Mouse (Mus musculus) embryo, embryonic 9.5 days (tissue): ENCODE results near the gene Sowahb.

Experiments used
- DNase-seq: peaks from one replicate; pipeline ENCODE4 v3.0.0-alpha.2; 2017; ENCODE audit errors: extremely low spot score

The Sowahb gene

DNA sequence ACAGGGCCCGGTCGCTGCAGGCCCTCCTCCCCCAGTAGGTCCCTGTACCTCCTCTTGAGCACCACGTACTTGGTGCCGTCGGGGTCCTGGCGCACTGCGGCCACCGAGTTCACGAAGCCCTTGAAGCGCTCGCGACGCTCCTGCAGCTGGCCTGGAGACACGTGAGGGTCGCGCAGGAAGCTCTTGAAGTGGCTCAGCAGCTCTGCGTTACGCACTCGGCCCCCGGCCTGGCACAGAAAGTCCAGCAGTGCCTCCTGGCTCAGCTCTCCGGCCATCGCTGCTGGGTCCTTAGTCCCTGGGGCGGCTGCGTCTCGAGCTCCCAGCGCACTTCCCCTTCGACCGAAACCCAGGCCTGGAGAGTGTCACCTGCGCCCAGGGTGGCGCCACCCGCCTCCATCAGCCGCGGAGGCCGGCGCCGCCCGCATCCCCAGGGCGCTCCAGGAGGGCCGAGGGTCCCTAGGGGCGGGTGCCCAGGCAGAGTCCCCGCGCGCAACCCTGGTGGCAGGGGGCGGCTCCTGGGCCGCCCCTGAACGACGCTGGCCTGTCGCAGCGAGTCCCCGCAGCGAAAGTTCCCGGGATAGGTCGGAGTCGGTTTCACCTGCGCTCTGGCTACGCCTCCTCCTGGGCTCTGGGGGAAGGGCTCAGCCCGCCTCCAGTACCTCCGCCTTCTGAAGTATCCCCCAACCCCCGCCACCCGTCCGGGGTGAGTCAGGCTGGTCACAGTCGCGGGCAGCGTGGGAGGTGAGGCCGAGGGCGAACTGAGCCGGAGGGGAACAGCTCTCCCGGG lies at the start of gene Sowahb:
Sowahb (minus strand) TSS at position 439 of the 787 bp plus-strand sequence.
- peak; percentile 65 for DNase-seq

DNA sequence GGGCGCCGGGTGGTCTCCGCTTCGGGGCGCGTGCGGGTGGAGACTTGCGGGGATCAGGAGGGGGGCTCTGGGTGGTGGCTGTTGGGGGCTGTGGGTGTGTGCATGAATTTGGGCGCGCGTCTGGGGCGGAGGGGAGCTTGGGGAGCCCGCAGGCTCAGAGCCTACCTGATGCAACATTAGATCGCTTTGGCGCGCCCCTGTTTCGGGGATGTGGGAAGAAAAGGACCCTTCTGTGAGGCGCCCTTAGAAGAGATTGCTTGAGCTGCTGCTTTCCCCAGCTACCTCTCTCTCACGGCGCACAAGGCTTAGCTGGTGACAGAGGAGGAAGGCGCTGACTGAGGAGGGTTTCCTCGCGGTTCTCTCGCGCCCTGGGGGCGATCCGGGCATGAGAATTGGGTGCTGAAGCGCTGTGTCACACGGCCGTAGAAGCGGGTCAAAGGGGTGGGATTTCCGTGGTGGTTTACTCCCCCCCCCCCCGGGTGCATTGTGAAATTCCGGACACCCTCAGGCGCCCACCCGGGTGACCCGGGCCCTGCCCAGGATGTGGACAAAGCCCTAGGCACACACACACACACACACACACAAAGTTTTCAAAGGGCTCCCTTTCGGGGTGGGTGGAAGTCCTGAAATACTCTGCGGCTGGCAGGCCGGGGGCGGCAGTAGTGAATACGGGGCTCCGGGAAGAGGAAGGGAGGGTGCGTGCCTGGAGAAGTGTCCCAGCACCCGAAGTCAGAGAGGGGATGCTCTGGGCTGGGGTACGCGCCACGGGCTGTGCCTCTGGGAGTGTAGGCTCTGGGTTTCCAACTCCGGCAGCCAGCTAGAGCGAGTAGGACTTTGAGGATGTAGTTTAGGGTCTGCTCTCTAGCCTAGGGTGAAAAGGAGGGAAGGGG lies 49.1 kb upstream of the Sowahb start:
- peak; percentile 70 for DNase-seq

DNA sequence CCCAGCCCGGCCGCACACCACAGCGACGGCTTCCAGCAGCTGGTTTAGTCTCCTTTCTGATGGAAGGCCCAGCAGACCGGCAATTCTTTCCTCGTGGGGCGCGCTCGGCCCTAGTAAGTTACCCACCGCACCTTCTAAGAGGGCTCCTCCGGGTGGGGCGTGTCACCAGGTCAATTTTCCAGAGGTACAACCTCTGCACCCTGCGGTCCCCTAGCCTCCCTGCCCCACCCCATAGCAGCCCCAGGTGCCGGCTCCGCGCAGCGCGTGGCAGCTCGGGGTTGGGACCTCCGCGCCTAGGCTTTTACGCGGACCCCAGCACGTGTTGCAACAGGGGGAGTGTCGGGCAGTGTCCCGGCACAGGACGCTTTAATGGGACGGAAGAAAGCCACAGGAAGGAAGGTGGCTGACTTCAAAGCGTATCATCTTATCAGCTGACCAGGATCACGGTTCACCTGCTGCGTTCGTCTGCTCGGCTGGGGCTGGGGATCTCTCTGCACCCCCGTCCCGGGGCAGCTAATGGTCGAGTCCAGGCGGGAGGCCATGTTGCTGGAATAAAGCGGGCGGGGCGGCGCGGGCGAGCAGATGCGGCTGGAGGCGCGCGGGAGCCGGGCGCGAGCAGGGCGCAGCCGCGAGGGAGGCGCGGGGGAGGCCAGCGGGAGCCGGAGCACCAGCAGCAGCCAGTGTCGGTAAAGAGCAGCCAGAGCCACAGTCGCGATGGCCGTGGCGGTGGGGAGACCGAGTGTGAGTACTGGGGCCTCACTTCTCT lies 48.2 kb upstream of the Sowahb start, which contains the start of gene Sept11:
Sept11 (plus strand) TSS at position 581 of the 766 bp plus-strand sequence.
- peak; percentile 97 for DNase-seq

DNA sequence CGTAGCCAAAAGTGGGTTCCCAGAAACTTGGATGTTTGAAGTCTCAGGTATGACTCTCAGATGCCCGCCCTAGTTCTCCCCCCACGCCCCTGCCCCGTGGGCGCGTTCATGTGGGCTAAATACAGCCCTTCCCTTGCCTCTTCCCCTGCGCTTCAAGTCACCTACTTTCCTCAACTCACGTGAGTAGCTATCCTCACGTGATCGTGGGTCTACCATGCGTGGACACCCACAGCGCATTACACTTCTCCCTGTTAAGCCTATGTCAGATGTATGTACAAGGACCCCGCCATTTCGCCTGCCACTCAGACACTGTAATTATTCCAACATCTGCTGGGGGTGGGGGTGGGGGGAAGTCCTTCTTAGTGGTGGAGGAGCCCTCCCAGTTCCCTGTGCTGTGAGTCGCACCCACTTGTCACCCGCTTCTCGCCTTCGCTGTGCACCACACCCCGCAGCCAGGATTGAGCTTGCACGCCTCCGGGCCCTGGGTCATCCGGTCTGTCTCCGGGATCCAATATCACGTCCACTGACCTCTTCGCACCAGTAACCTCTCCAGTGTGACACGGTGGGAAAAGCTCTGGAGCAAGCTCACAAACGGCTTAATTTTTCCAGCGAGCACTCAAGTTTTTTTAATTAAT lies 47.4 kb upstream of the Sowahb start:
- peak; percentile 24 for DNase-seq

DNA sequence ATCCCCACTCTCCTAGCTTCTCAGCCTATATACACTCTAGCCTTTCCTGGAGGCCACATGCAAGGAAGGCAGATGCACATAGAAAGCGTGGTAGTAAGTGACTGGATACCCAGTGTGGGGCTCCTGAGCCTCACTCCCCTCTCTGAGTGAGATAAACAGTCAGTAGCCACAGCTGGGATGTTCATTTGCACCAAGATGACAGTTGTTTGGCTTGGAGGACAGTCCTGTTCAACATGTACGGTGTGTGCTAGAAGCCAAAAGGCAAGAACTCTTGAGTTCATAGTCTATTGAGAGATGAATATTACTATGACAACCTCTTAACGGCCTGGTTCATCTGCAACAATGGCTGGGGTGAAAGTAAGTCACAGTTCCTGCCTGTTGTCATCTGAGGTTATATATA lies 46.4 kb upstream of the Sowahb start:
- DNase-seq = no peak

DNA sequence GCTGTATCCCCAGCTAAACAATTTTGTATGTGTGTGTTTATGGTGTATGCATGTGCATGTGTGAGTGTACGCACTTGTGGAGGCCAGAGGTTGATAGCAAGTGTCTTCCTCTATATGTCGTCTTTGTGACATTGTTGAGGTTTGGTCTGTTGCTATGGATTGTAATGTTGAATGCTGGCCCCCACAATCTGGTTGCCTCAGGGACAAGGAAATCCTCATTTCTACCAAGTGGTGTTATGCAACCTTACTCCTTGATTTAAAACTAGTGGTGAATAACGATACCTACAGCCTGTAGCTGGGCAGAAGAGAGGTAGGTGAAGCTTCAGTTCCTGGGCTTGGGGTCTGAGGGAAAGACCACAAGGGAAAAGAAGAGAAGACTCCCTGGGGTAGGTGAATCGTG lies 41.1 kb upstream of the Sowahb start:
- DNase-seq = no peak

DNA sequence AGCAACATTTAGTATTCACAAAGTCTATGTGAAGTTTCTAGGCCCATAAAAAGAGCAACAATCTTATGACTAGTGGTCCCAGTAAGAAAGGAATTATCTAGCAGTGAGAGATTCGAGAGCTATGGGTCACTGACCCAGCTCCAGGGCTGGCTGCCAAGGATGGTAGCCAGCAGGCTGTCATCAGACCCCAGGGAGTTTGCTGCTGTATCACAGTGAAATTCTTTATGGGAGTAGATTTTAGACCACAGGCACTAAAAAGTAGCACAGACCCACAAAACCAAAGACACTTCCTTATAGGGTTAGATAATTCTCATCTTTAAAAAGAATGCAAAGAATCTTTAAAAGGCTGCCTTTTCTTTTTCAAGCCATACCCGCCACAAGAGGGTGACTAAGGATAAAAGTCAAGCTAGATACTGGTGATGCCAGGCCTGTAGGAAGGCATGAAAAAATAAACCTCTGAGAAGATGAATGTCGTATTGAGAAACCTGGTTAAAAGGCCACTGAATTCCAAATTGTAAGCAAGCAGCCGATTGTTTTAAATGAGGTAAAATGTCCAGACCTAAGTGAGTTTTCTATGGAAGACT lies 40.3 kb upstream of the Sowahb start:
- no peak for DNase-seq

DNA sequence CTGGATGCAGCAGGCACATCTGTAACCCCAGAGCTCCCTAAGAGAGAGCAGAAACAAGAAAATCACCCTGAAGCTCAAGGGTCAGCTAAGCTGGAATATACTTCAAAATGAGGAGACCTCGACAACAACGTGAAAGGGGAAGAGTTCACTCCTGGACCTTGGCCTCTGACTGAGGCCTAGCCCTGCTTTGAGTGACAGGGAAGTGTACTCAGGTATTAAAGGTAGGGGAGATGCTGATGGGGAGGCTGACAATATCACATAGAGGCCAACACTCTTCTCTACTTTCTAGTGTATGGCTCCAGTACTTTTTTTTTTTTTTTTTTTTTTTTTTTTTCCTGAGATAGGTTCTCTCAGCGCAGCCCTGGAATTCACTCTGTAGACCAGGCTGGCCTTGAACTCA lies 34.8 kb upstream of the Sowahb start:
- DNase-seq = no peak

DNA sequence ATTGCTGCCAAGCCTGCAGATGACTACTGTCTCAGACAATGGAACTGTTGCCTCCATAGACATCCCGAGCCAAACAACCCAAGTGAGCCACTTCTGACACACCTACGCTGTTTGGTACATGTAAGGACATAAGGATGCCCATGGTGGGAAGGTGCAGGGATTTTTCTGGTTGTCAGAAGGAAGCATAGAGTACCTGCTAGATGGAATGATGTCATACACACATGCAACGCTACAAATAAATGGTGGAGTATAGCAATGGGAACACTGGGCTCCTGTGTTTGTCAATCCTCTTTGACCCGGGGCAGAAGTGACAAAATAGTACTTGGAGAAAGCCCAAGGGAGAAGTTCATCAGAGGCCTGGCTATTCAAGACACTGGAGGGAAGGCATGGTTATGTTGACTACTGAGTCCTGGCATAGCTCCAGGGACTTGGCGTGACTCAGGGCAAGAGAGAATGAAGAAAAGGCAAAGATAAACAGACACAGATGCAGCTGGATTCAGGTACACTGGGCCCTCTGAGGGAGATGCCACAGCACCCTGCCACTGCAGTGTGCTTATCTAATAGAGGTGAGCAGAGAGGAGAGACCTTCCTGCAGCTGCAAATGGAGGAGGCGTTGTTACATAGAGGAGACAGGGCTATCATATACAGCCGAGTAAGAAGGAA lies 33.0 kb upstream of the Sowahb start:
- DNase-seq = no peak

DNA sequence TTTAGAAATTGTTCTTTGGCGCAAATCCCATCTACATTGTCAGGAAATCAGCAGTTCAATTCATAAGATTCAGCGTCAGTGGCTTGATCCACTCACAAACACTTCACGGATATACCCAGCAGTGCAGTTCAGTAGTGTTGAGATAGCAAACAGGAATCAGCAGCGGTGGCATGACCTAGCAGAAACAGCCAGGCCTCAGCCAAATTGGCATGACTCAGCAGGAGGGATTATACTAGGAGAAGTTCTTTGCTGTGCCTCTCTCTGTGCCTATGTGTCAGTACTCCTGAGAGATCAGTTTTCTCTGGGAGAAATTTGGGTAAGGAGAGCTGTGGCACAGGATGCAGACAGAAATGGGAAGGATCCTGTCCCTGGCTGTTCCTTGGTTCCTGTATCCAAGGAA lies 16.0 kb upstream of the Sowahb start:
- DNase-seq = no peak

DNA sequence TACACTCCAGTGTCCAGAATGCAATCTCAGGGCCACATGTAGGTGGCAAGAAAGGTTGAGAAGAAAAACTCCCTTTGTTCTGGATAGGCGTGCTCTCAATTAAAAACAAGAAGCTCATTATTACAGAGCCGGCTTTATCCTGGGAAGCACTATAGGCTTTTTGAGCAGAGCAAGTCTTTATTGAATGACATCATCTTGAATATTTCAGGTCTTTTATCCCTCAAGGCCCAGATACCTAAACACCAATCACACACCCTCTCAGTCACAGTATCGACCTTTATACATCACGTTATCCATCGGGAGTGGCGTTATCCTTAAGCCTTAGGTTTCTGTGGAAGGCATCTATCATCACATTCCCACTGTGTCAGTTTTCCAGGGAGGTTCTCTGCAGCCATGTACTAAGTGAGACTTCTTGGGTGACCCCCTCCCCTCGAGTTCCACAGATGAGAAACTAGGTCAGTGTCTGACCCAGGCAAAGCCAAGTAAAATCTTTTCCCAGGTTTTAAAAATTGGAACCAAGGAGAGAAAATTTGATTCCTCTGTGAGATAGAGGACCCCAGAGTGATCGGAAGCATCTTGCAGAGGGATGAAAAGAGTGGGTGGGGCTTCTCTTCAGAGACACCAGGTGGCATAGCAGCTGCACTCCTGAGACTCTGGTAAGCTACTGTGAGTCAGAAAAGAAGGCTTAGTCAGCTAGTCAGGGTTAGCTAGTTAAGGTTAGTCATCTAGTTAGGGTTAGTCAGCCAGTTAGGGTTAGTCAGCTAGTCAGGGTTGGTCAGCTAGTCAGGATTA lies 9.0 kb upstream of the Sowahb start:
- no peak for DNase-seq

DNA sequence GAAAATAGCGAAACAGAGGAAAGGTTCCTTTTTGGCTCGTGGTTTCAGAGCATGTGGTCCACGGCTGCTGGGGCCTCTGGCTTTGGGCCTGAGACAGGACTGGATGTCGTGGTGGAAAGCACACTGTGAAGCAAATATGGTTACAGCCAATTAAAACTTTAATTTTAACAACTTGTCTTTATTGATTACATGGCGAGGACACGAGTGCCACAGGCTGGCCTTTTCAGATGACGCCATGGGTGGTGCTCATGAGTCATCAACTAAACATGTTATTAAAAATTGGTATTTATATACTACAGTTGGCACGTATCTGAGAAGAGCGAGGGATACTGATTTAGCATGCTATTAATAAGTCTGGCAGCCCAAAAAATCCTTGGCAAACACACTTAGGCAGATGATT lies 7.1 kb upstream of the Sowahb start:
- DNase-seq = no peak

DNA sequence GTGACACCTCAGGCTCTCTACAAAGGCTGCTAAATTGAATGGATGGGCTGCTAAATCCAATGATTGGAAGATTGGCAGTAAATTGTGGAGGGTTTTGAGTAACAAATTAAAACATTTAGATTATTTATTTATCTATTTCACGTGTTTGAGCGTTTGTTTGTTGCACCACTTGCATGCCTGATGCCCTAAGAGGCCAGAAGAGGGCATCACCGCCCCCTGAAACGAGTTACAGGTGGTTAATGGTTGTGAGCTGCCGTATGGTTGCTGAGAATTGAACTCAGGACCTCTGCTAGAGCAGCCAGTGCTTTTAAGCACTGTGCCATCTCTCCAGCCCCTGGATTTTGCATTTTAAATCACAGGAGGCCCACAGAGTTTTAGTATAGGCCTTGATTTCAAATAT lies 6.2 kb upstream of the Sowahb start:
- no peak for DNase-seq

DNA sequence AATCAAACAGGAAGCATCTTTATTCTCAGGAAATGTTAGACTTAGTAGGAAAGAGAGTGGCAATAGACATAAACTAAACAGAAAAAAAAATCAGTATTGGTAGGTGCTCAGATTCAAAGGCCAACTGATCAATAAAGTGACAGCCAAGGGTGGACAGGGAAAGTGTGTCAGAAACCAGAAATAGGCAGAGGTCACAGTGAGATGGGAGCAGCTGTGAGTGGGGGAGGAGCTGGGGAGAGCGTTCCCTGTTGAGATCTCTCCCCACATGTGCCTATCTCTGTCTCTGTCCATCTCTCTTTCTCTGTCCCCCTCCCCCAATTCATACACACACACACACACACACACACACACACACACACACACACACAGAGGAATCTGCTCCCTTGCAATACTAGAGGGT lies 5.1 kb upstream of the Sowahb start:
- DNase-seq = no peak

DNA sequence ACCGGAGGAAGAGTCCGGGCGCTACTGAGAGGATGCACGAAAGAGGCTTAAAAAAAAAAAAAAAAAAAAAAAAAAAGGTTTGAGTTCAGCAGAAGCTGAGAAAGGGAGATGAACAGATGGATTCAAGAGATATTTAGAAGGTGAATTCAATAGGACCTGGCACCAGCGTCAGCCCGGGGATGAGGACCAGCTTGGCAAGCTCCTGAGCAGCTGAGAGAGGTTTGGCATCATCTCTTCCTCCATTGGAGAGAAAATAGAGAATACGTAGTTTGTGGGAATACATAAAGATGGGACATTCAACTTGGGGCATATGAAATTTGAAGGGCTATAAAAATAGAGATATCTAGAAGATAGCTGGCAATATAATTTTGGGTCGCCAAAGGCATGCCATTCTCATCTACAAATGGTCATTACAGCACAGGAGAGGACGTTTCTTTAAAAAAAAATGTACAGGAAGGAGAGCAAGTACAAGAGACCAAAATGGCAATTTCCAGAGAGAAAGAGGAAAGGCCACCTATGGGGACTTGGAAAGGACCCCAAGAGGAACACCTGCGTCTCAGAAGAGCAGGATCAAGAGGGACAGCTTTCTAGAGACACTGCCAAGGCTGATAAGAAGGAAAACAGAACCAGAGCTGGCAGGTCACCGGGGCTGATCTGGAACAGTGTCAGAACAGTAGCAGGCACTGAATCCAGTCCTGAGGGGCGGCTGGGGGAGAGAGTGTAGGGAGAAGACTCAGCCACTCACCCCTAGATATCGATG lies 3.8 kb upstream of the Sowahb start:
- DNase-seq = no peak

DNA sequence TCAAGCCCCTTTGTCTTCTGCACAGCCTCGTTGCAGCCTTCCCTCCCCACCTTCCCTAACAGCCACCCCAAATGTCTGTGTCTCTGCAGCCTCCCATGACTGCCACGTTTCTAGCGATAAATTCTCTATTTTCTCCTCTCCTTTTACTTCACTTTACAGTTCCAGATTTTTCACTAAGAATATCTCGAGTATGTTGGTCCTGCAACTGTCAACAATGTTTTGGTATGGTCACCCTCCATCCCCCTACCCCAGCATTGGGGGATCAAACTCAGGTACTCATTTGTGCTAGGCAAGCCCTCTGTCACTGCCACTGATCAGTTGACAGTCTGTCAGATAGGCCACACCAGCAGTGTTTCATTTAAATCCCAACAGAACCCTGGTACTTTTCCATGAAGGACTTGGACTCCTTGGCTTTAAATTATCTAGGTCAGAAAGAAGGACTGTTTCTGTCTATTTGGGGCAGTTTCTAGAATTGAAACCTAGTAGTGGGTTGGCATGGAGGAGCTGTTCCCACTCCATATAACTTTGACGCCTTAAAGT lies 1.6 kb upstream of the Sowahb start:
- no peak for DNase-seq

DNA sequence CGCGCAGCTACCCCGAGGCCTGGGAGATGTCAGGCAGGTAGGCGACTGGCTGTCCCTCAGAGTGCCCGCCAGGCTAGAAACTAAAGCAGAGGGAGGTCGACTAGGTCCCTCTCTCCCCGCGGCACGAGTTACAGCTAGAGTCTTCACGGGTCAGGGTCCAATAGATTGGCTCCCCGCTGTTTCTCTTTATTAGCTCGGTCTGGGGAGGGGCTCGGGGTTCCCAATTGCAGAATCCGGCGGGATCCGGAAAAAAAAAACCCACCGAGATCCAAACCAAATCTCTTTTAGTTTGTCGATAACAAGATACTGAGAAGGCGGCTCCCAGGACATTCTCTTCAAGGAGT lies 521 bp upstream of the Sowahb start:
- DNase-seq = no peak

DNA sequence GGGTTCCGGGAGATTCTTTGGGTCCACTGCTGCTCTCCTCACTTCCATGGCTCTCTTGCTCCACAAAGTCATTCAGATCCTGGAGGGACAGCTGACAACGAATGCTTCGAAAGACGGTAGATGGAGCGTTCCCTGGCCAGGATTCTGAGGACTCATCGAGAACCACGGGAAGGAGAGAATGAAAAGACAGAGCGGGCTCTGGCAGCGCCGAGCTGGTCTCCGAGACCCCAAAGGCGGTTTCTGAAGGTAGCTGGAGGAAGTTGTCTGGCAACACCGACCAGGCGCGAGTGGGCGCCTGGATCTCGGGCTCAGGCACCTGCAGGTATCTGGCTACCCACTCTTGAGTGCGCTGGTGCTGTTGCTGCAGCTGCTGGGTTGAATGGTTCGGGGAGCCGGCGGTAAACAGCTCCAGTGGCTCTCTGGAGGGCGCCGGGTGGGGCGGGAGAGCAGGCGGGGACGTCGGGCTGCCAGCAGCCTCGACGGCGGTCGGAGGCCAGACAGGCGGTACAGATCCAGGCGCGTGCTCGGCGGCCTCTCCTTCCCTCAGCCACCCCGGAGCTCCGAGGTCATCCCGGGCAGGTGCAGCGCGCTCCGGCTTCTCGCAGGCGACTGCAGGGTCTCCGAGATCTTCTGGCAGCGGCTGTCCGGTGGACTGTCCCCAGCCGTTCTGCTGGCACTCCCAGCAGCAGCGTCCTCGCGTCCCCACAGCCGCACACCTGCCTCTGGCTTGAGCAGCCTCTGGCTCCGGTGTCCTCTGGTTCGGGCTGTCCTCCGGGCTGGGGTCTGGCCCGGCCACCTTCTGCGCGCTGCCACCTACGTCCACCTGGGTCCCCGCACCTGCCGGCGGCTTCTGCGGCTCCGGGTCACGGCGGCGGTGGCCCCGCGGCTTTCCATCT lies 886 bp downstream of the Sowahb start:
- no peak for DNase-seq
